In the genomic region with DNA sequence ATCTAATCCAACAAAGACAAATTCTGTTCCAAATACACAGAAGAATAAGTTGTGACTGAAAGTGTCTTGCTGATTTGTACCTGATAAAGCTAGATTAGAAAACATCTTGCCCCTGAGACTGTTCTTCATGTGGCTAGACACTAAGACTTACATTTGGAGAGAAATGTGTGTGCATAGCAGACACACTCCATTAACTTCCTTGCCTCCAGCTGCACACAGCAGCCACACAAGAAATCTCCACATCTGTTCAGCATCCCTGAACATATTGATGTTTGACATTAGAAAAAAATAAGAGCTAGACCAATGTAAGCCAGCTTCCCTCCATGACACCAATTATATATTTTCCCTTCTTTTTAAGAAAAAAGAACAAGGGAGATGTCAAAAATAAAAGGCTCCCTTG, we compare ENCODE assay signal across 9 mouse cellular contexts.
"Had no signal": no experiment of that assay in that cellular context is flagged by ENCODE, and none has a peak within 500 bp of the region (broad histone marks: within the 10 kb centered on the region; RNA-seq: fewer than 3 reads in every experiment).

No protein-coding gene starts in this region.

- H3K4me1 ChIP-seq: limb, embryonic 15.5 days; liver, embryonic 12.5 days; lung, embryonic 15.5 days; neural tube, embryonic 12.5 days; stomach, embryonic 15.5 days had no signal

- H3K27ac ChIP-seq: limb, embryonic 15.5 days; liver, embryonic 12.5 days; lung, embryonic 15.5 days; neural tube, embryonic 12.5 days; stomach, embryonic 15.5 days had no signal

- ATAC-seq: liver, embryonic 12.5 days; midbrain, embryonic 16.5 days had no signal

- H3K27me3 ChIP-seq: limb, embryonic 15.5 days; liver, embryonic 12.5 days; lung, embryonic 15.5 days; neural tube, embryonic 12.5 days; stomach, embryonic 15.5 days had no signal

- H3K36me3 ChIP-seq: limb, embryonic 15.5 days; liver, embryonic 12.5 days; lung, embryonic 15.5 days; neural tube, embryonic 12.5 days; stomach, embryonic 15.5 days had no signal

- DNase-seq: kidney, adult 11 months; right cerebral cortex, postnatal 14 days; thymus, postnatal 4 days had no signal

- H3K4me2 ChIP-seq: limb, embryonic 15.5 days; liver, embryonic 12.5 days; lung, embryonic 15.5 days; neural tube, embryonic 12.5 days; stomach, embryonic 15.5 days had no signal

- H3K9ac ChIP-seq: limb, embryonic 15.5 days; liver, embryonic 12.5 days; lung, embryonic 15.5 days; neural tube, embryonic 12.5 days; stomach, embryonic 15.5 days had no signal

- H3K4me3 ChIP-seq: limb, embryonic 15.5 days; liver, embryonic 12.5 days; lung, embryonic 15.5 days; neural tube, embryonic 12.5 days; stomach, embryonic 15.5 days had no signal

- H3K9me3 ChIP-seq: limb, embryonic 15.5 days; liver, embryonic 12.5 days; lung, embryonic 15.5 days; neural tube, embryonic 12.5 days; stomach, embryonic 15.5 days had no signal
